Mouse (Mus musculus): ENCODE data around the gene Abcc8. TPM values are rescaled to one million over a fixed set of nuclear protein-coding genes. Genes with fewer than 3 reads are reported as not detected.

Abcc8 gene
- total RNA-seq, 2 experiments from 2014 or later, result not detected

GRCm38 (mm10) chr7:46063296-46063695 is 116.5 kb downstream of the Abcc8 start:
- ATAC-seq (replicated peaks; ENCODE audit: poor library complexity, severe bottlenecking), result no peak

DNA sequence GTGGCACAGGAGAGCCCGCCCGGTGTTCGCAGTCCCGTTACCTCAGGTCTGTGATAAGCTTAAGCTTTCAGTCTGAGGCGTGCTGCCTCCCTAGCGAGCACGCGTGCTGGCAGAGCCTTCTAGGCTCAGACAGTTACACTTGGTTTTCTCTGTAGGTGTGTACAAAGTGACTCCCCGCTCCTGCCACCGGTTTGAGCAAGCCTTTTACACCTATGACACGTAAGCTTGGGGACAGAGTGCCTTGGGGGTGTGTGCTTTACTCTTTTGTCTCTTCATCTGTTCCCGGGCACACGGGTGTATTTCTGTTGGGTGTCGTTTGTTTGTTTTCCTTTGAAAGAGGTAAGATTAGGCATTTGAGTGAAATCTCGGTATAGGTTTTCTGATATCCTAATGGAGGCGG is 118.2 kb downstream of the Abcc8 start:
- ATAC-seq (replicated peaks; ENCODE audit: poor library complexity, severe bottlenecking), result no peak

DNA sequence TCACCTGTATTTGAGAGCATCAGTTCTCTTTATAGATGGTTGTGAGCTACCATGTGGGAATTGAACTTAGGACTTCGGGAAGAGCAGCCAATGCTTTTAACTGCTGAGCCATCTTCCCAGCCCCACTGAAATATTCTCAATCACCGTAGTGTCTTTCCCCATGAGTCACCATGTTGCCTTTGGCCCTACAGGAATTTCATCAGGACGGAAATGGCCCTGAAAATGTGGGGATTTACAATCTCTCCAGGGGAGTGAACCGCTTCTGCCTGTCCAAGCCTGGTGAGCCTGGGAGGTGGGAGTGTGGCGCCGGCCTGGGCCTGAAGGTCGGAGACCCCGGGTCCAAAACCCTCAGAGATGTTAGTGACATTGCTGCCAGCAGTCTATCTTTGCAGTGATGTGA is 119.1 kb downstream of the Abcc8 start:
- no peak for ATAC-seq (replicated peaks; ENCODE audit: poor library complexity, severe bottlenecking)

- ATAC-seq (replicated peaks; ENCODE audit: poor library complexity, severe bottlenecking), result peak; percentile 78
Measured at GRCm38 (mm10) chr7:46058882-46059281, 121.0 kb downstream of the Abcc8 start.

Other genes starting within 250 kb of the Abcc8 start
- gene Abcc6, start 149.7 kb downstream of the Abcc8 start, total RNA-seq (2014; fragmentation: Nextera tagmentation), result not detected in 2 replicates
- gene Abcc6, start 149.7 kb downstream of the Abcc8 start, total RNA-seq (2017), result not detected in 2 replicates
- 40.8 and 56.0 TPM in 2 replicates for gene Nomo1, start 146.3 kb downstream of the Abcc8 start, total RNA-seq (2014; fragmentation: Nextera tagmentation)
- 59.7 and 71.5 TPM in 2 replicates for gene Nomo1, start 146.3 kb downstream of the Abcc8 start, total RNA-seq (2017)
- not detected in 2 replicates for gene Kcnj11, start 79.3 kb downstream of the Abcc8 start, total RNA-seq (2014; fragmentation: Nextera tagmentation)
- gene Kcnj11, start 79.3 kb downstream of the Abcc8 start, total RNA-seq (2017), result not detected in 2 replicates
- not detected in 2 replicates for gene Ush1c, start 58.5 kb upstream of the Abcc8 start, total RNA-seq (2014; fragmentation: Nextera tagmentation)
- gene Ush1c, start 58.5 kb upstream of the Abcc8 start, total RNA-seq (2017), result not detected in 2 replicates
- gene Otog, start 61.0 kb upstream of the Abcc8 start, total RNA-seq (2014; fragmentation: Nextera tagmentation), result not detected in 2 replicates
- not detected in 2 replicates for gene Otog, start 61.0 kb upstream of the Abcc8 start, total RNA-seq (2017)
- gene Myod1, start 196.4 kb upstream of the Abcc8 start, total RNA-seq (2014; fragmentation: Nextera tagmentation), result not detected in 2 replicates
- gene Myod1, start 196.4 kb upstream of the Abcc8 start, total RNA-seq (2017), result not detected in 2 replicates
- gene Kcnc1, start 216.5 kb upstream of the Abcc8 start, total RNA-seq (2014; fragmentation: Nextera tagmentation), result 2.9 TPM in 1 of 2 replicates, not detected in the other
- gene Kcnc1, start 216.5 kb upstream of the Abcc8 start, total RNA-seq (2017), result 0.09 TPM in 1 of 2 replicates, not detected in the other